Mouse (Mus musculus): ENCODE data around the gene Lrrc39. TPM values are rescaled to one million over a fixed set of nuclear protein-coding genes. Genes with fewer than 3 reads are reported as not detected.
"Not testable (repeated sequence)": the region's sequence is repeated elsewhere in the genome, so short reads cannot be mapped to it uniquely, and the experiment has no call there.

Lrrc39 gene
- 0.17 and 0.39 TPM in 2 replicates for polyA plus RNA-seq (2015; fragmentation: Nextera tagmentation; extraction: Ambion mirVana)

DNA sequence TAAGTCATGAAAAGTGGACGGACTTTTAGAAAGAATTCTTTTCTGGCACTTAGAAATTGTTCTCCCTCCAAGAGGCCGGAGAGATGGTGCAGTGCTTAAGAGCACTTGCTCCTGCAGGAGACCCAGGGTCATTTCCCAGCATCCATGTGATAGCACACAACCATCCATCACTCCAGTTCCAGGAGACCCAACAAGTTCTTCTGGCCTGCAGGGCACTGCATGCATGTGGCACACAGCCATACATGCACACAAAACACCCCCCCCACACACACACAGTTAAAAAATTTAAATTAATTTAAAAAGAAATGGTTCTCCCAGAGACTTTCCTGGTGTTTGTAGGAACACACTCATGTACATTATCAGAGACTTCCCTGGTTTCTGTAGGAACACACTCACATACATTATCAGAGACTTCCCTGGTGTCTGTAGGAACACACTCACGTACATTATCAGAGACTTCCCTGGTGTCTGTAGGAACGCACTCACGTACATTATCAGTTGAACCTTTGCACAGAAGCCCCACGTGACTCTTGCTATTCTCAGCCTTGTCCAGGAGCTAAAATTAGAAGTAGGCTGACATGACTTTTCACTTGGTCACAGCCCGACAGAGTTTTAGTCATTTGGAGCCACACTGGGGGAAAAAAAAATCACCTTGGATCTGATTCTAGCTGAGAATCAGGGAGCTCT lies at the start of gene Lrrc39:
Lrrc39 (plus strand) TSS at position 566 of the 687 bp plus-strand sequence.
- Histone ChIP-seq H3K9ac (no peak within 1 kb of the TSS), H3K9me3 (no peaks in the 10 kb centered on the region), H3K4me1 (replicated peaks) (no peaks in the 10 kb centered on the region), H3K27ac (replicated peaks) (no peak within 1 kb of the TSS), H3K27me3 (no peaks in the 10 kb centered on the region), H3K36me3 (no peaks in the 10 kb centered on the region), H3K4me3 (no peak within 1 kb of the TSS), H3K4me2 (no peak within 1 kb of the TSS)
- no peak for ATAC-seq (ENCODE audit: low read depth)
- WGBS: 83% methylated on average over 7 of the region's 7 CpGs

DNA sequence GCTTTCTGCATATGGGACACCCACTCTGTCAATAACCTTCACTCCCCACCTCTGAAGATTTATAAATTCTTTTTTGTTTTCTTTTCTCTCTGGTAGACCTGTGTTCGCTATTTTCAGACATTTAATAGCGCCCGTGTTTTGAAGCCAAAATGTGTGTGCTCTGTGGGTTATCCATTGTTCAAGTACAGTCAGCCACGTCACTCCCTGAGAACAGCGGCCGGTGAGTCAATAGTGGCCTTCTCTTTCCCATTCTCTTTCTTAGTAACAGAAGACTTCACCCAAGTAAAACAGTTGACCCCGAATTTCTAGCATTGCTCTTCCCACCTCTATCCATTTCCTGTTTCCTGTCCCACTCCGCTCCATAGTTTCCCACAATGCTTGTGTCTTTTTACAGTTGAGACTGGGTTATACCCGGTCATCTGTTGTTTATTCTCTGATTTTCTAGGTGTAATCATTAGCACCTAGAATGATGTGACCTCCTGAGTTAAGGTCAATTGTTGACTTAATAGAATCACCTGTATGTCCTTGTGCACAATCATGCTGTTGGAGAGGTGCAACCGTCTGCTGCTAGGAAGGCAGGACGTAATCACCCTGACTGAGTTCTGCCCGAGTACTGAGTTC lies 42.5 kb upstream of the Lrrc39 start:
- no peak overlapping the region for H3K27ac ChIP-seq (replicated peaks)
- H3K4me2 ChIP-seq: no peak overlapping the region
- 76% methylated on average over 12 of the region's 12 CpGs for whole genome bisulfite sequencing
- no peaks in the 10 kb centered on the region for H3K4me1 ChIP-seq (replicated peaks)
- H3K9ac ChIP-seq: no peak overlapping the region
- no peak for ATAC-seq (ENCODE audit: low read depth)
- H3K4me3 ChIP-seq: no peak overlapping the region
- H3K27me3 ChIP-seq: no peaks in the 10 kb centered on the region
- no peaks in the 10 kb centered on the region for H3K9me3 ChIP-seq
- peaks cover 24% of the 10 kb centered on the region for H3K36me3 ChIP-seq

DNA sequence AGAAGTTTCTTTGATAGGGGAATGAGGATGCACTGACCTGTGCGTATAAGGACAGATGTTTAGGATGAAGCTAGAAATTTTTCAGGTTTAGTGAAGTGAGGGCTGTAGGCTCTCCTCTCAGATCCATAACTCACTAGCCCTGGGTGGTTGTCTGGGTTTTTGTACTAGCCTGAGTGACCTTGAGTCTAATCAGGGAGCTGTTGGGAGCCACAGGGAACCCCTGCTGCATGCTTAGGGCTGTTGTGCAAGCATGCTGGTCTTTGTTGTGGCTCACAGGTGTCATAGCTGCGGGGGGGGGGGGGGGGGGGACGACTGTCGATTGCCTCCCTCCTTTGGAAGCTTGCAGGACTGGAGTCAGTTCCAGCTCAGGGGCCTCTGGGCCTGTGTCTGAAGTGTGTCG lies 33.0 kb upstream of the Lrrc39 start:
- H3K4me1 ChIP-seq (replicated peaks): no peaks in the 10 kb centered on the region
- peaks cover 22% of the 10 kb centered on the region for H3K36me3 ChIP-seq
- no peak for ATAC-seq (ENCODE audit: low read depth)
- H3K27me3 ChIP-seq: no peaks in the 10 kb centered on the region
- WGBS: 59% methylated on average over 4 of the region's 5 CpGs
- H3K9me3 ChIP-seq: no peaks in the 10 kb centered on the region
- no peak overlapping the region for H3K27ac ChIP-seq (replicated peaks)
- no peak overlapping the region for H3K4me3 ChIP-seq
- H3K9ac ChIP-seq: no peak overlapping the region
- H3K4me2 ChIP-seq: no peak overlapping the region

DNA sequence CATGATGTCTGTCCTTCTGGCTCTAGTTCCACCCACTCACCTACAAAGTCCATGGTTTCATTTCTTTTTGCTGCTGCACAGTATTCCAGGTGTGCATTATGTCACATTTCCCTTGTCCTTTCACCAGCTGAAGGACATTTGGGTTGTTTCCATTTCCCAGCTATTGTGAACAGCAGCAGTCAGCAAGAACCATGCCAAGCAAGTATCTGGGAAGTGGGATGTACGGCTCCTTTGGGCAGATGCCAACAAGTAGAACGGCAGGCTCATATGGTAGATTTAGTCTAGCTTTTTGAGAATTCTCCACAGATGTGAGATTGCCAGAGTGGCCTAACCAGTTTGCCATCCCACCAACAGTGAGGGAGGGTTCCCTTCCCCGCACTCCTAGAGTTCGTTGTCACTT lies 31.9 kb upstream of the Lrrc39 start:
- ATAC-seq (ENCODE audit: low read depth): no peak
- Histone ChIP-seq H3K9me3 (no peaks in the 10 kb centered on the region), H3K27ac (replicated peaks) (no peak overlapping the region), H3K36me3 (peaks cover 22% of the 10 kb centered on the region), H3K4me1 (replicated peaks) (peaks cover 6% of the 10 kb centered on the region; the same call in 1 of the 2 replicates), H3K9ac (no peak overlapping the region), H3K4me3 (no peak overlapping the region), H3K4me2 (no peak overlapping the region), H3K27me3 (no peaks in the 10 kb centered on the region)
- 84% methylated on average over 4 of the region's 4 CpGs for WGBS

DNA sequence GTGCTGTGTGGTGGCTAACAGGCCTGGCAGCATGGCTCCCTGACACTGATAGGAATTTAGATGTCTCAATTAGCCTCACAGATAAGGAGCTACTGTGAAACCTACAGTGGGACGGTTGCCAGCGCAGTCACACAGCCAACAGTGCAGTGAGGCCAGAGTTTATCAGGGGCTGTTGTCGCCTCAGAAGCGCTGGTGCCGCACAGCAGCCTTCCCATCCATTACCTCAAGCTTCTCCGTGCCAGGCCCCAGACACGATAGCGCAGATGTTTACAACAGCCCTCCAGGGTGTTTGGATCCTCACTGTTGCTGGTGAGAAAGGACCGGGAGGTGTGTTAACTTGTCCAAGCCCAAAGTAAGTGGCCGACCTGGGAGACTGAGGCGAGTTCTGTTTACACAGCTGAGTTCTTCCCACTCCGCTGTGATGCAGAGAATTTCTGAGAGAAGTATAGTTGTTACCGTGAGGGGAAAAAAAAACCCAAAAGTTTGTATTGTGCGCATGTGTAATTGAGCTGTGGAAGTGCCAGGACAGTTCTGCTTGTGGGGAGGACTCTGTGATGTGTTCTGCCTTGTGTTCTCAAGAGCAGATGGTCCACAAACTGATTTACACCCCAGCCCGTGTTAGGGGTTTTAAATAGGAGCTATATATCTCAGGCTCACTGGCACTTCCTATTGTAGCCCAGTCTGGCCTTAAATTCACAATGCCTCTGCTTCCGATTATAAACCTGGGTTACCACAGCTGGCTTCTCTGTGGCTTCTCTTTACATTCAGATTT lies 26.2 kb upstream of the Lrrc39 start:
- Histone ChIP-seq H3K4me1 (replicated peaks) (peaks cover 24% of the 10 kb centered on the region), H3K27ac (replicated peaks) (peak overlapping the region; percentile 83), H3K4me2 (peak overlapping the region; percentile 38), H3K27me3 (no peaks in the 10 kb centered on the region), H3K36me3 (peaks cover 51% of the 10 kb centered on the region), H3K9ac (no peak overlapping the region), H3K4me3 (no peak overlapping the region), H3K9me3 (no peaks in the 10 kb centered on the region)
- ATAC-seq (ENCODE audit: low read depth): peak; percentile 94
- WGBS: 14% methylated on average over 16 of the region's 16 CpGs

DNA sequence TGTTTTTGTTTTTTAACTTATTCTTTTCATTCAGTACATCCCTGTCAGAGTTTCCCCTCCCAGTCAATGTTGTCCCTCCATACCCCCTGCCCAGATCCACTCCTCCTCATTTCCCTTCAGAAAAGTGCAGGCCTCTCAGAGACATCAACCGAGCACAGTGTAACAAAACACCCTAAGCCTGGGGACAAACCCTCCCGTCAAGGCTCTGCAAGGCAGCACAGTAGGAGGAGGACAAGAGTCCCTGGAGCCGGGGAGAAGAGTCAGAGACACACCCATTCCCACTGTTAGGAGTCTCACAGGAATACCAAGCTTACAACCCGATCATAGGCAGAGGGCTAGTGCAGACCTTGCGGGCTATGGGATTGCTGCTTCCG lies 25.6 kb upstream of the Lrrc39 start:
- WGBS: 13% methylated on average over 6 of the region's 6 CpGs
- no peaks in the 10 kb centered on the region for H3K27me3 ChIP-seq
- H3K4me2 ChIP-seq: peak overlapping the region; percentile 38; the same call in 1 of the 2 replicates
- H3K4me3 ChIP-seq: no peak overlapping the region
- H3K4me1 ChIP-seq (replicated peaks): peaks cover 24% of the 10 kb centered on the region
- peak; percentile 78 for ATAC-seq (ENCODE audit: low read depth)
- H3K9ac ChIP-seq: 0 out of 2 replicates have a peak overlapping the region, but pooled peaks have one; percentile 41
- peak overlapping the region; percentile 83 for H3K27ac ChIP-seq (replicated peaks)
- H3K36me3 ChIP-seq: peaks cover 57% of the 10 kb centered on the region
- H3K9me3 ChIP-seq: no peaks in the 10 kb centered on the region

DNA sequence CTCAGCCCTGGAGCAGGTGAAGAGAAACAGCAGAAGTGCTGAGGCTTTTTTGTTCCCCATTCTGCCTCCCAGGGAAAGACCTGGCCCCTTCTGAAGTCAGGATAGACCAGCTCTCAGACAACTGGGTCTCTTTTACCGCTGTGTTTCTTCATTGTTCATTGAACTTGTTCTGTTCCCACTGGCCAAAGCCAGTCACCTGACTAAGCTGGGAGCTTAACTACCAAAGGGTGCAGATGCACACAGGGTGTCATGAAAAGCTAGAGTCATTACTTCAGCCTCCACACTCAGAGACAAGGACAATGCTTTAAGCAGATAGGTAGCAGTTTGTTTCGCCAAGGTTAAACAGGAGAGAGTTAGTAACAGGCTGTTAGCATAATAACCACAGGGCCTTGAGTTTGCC lies 20.7 kb upstream of the Lrrc39 start:
- H3K9ac ChIP-seq: no peak overlapping the region
- 54% methylated on average over 2 of the region's 2 CpGs for WGBS
- ATAC-seq (ENCODE audit: low read depth): no peak
- H3K4me1 ChIP-seq (replicated peaks): peaks cover 6% of the 10 kb centered on the region
- no peak overlapping the region for H3K4me2 ChIP-seq
- no peaks in the 10 kb centered on the region for H3K27me3 ChIP-seq
- H3K9me3 ChIP-seq: no peaks in the 10 kb centered on the region
- H3K27ac ChIP-seq (replicated peaks): no peak overlapping the region
- H3K36me3 ChIP-seq: peaks cover 75% of the 10 kb centered on the region
- no peak overlapping the region for H3K4me3 ChIP-seq

DNA sequence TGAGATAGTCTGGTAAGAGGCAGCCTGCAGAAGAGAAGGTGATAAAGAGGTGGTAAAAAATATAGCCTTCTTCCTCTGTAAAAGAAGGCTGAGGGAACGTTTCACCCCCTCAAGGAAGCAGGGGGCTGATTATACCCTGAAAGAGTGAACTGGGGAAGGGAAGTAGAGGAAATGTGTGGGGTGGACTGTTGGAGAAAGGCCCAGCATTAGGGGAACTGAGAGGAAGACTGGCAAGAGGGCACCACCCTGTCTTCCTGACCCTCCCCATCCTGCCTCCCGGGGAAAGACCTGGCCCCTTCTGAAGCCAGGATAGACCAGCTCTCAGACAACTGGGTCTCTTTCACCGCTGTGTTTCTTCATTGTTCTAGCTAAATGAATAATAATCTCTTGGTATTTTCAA lies 20.2 kb upstream of the Lrrc39 start:
- 55% methylated on average over 3 of the region's 3 CpGs for WGBS
- peaks cover 79% of the 10 kb centered on the region for H3K36me3 ChIP-seq
- peaks cover 1% of the 10 kb centered on the region for H3K4me1 ChIP-seq (replicated peaks)
- no peak overlapping the region for H3K27ac ChIP-seq (replicated peaks)
- ATAC-seq (ENCODE audit: low read depth): no peak
- no peak overlapping the region for H3K4me2 ChIP-seq
- no peaks in the 10 kb centered on the region for H3K27me3 ChIP-seq
- no peak overlapping the region for H3K9ac ChIP-seq
- H3K9me3 ChIP-seq: no peaks in the 10 kb centered on the region
- H3K4me3 ChIP-seq: no peak overlapping the region

DNA sequence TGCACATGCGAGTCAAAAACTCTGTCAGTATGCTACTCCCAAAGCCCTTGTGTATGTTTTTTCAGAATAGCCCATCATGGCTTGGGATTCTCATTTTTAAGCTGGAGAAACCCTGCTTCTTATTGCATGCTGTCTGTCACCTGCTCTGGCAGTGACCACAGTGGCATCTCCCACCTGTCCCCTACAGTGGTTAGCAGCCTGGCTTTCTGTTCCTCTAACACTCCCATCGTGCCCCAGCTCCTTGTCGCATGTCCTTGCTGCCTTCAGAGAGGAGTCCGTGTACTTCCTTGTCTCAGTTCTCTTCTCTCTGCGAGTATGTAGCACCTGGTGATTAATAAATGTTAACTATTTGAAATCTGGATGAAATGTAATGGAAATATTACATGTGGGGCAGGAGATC lies 15.3 kb upstream of the Lrrc39 start:
- Histone ChIP-seq H3K4me3 (no peak overlapping the region), H3K9ac (no peak overlapping the region), H3K9me3 (no peaks in the 10 kb centered on the region), H3K4me1 (replicated peaks) (no peaks in the 10 kb centered on the region), H3K27me3 (no peaks in the 10 kb centered on the region), H3K27ac (replicated peaks) (no peak overlapping the region), H3K4me2 (no peak overlapping the region), H3K36me3 (peaks cover 61% of the 10 kb centered on the region)
- WGBS: 90% methylated on average over 5 of the region's 5 CpGs
- ATAC-seq (ENCODE audit: low read depth): no peak

DNA sequence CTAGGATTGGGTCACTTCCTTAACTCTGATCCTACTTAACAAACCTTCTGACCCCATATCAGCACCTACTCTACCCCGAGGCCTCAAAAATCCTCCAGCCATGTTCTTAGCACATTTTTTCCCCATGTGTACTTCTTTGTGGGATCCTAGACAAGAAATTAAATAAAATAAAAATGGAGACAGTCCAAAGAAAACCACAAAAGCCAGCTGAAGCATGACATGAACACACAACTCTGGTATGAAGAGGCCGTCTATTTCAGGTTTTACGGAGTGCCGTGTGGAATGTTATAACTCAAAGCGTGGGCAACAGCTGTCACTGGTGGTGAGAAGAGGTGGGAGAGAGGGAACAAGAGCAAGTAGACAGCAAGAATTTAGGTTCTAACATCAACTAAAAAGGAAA lies 11.4 kb upstream of the Lrrc39 start:
- no peak overlapping the region for H3K9ac ChIP-seq
- 94% methylated on average over 5 of the region's 5 CpGs for WGBS
- no peak overlapping the region for H3K4me2 ChIP-seq
- no peak overlapping the region for H3K27ac ChIP-seq (replicated peaks)
- H3K9me3 ChIP-seq: no peaks in the 10 kb centered on the region
- H3K4me3 ChIP-seq: no peak overlapping the region
- H3K27me3 ChIP-seq: no peaks in the 10 kb centered on the region
- no peaks in the 10 kb centered on the region for H3K4me1 ChIP-seq (replicated peaks)
- peaks cover 32% of the 10 kb centered on the region for H3K36me3 ChIP-seq
- no peak for ATAC-seq (ENCODE audit: low read depth)

DNA sequence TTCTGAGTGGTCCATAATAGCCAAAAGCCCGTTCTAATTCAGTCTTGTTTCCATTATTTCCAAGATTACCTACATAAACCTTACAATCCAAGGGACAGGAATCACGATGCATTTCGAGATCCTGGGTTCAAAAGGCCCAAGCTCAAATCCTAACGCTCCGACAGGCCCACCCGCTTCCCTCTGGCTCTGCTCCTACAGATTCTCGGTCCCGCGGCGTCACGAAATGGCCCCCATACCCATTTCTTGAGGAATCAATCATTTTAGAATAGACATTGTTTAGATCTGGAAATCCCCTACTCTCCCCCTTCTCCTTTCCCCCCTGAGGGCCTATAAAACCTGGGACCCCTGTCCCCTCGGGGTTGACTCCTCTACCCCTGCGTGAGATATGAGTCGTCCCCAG lies 1.5 kb upstream of the Lrrc39 start:
- not testable (repeated sequence) for H3K9me3 ChIP-seq; ATAC-seq (ENCODE audit: low read depth); H3K36me3 ChIP-seq; H3K27me3 ChIP-seq; H3K4me1 ChIP-seq (replicated peaks); H3K27ac ChIP-seq (replicated peaks); H3K4me2 ChIP-seq; H3K4me3 ChIP-seq; H3K9ac ChIP-seq
- WGBS: 93% methylated on average over 14 of the region's 14 CpGs

DNA sequence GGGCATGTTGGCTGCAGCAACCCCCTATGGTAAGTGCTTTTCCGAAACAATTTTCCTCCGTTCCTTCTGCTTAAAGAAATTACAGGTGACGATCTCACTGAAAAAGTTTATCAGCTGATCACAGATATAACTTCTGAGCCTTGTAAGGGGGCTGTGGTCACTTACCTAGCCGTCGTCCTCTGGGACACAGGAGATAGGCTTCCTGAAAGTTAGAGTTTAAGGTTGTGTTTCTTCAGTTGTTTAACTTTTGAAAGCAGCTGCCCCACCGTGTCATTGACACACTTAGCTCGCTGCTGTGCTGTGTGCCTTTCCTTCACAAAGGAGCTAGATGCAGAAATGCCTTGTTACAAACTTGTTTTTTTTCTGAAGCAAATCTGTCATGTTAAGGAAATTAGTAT lies 321 bp downstream of the Lrrc39 start:
- no peaks in the 10 kb centered on the region for H3K36me3 ChIP-seq
- H3K27ac ChIP-seq (replicated peaks): no peak overlapping the region
- no peak overlapping the region for H3K4me2 ChIP-seq
- H3K4me1 ChIP-seq (replicated peaks): no peaks in the 10 kb centered on the region
- H3K9ac ChIP-seq: no peak overlapping the region
- WGBS: 85% methylated on average over 7 of the region's 7 CpGs
- H3K4me3 ChIP-seq: no peak overlapping the region
- H3K27me3 ChIP-seq: no peaks in the 10 kb centered on the region
- no peaks in the 10 kb centered on the region for H3K9me3 ChIP-seq
- ATAC-seq (ENCODE audit: low read depth): no peak

Data from neural tube, embryonic 13.5 days (tissue).